Mouse (Mus musculus) CD4-positive, CD25-positive, alpha-beta regulatory T cell, adult 4 months (primary cell): ENCODE results near the gene Ubtf. TPM values are rescaled to one million over a fixed set of nuclear protein-coding genes. Genes with fewer than 3 reads are reported as not detected.

ENCODE experiments used
- ATAC-seq: one replicate; pipeline ENCODE4 v1.8.0; 2017
- polyA plus RNA-seq, 2 experiments: library from polyadenylated mRNA; unstranded; fragments of 100-300 nt; shearing (Covaris generic); gene quantifications; one replicate each; pipeline ENCODE4 v1.2.1; 2017

Gene Ubtf
- polyA plus RNA-seq, 2 experiments from 2014 or later: 46.1 to 51.1 TPM

DNA sequence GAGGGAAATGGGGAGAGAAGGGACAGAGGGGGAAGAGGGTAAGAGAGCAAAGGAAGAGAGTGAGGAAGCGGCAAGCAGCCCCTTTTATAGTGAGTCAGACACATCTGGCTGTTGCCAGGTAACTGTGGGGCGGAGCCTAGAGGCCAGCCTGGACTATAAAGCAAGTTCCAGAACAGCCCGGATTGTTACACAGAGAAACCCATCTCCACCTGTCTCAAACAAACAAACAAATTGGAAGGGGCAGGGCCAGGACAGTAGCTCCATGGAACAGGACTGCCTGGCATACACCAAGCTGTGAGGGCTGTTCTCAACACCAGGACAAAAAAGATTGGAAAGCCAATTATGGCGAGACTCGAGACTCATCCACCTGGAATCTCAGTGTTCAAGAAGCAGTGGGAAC, 27.4 kb upstream of the Ubtf start:
- ATAC-seq: no peak

DNA sequence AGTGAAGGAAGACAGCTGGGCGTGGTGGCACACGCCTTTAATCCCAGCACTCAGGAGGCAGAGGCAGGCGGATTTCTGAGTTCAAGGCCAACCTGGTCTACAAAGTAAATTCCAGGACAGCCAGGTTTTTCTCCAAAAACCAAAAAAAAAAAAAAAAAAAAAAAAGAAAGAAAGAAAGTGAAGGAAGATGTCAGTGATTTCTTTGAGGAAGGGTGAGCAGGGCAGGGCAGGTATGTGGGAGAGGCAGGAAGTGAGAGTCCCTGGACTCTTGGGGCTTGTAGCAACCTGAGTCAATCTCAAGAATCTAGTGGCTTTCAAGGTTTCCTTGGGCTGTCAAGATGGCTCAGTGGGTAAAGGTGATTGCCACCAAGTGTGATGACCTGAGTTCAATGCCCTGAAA, 24.9 kb upstream of the Ubtf start:
- ATAC-seq: no peak

DNA sequence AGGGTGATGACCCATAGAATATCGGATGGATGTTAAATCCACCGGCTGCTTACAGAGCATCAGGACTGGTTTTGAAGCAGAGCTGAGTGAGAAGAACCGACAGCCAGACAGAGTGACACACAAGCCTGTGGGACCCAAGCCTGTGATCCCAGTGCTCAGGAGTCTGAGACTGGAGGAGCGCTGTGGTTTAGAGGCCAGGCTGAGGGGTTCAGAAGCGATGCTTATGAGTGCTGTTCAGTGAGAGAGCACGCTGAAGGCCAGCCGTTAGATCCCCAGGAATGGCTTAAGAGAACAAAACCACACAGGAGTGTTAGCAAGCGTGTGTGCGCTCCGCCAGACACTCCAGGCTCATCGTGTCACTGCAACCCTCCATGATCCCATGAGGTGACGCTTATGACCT, 23.2 kb upstream of the Ubtf start:
- ATAC-seq: no peak

DNA sequence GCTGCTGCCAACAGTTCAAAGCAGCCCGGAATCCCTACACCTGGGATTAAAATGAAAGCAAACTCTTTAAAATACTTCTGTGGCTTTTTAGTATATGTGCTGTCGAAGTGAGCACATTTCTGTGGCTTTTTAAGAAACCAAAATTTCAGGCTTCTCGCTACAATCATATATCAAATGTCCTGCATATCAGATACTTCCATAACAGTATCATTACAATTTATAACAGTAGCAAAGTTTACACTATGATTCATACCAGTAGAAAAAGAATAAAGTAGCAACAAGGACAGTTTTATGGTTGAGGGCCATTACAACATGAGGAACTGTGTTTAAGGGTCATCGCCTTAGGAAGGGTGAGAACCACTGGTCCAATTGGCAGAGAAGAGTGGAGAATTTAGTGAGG, 21.6 kb upstream of the Ubtf start:
- no peak for ATAC-seq

DNA sequence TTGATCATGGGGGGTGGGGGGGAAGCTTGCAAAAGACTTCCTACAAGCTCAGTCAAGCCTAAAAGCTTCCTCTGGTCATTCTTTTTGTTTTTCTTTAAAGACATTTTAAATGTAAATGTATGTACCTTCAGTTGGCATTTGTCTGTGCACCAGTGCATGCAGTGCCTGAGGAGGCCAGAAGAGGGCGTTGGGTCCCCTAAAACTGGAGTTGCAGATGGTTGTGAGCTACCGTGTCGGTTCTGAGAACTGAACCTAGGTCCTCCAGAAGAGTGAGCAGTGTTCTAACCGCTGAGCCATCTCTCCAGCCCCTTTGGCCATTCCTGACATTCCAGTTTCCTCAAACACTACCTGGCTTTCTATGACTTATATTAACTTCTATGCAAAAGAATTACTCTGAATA, 20.1 kb upstream of the Ubtf start:
- ATAC-seq: no peak

DNA sequence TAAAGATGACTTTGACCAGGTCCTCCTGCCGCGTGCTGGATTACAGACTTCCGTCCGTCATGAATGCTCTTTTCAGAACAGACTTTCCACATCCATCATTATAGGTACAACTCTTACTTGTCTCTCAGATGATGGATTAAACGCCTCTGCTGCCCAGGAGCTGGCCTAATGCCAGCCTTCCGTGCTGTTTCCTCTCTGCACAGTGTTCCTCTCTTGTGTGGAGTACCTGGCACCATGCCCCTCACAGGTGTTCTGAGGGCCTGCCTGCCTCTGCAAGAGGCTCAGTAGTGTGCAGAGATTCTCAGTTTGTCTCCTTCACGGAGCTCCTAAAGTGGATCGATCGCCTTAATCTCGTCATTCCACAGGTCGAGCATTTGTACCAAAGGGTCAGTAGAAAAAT, 19.7 kb upstream of the Ubtf start:
- no peak for ATAC-seq

DNA sequence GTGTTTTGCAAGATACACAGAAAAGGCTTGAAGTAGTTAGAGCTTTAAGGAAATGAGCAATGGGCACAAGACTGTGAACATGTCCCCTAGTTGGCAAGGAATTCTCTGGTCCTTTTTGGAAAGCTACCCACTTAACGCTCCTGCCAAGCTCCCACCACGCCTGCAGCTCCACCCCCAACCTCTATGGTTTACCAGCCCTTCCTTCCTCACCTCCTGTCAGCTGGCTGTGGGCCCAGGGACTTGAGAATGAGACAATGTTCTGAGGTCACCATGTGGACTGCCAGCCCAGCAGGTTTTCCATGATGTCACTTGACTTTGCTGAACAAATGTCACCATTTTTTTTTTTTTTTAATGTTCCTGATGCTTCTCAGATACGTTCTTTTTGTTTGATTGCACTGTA, 19.0 kb upstream of the Ubtf start:
- ATAC-seq: no peak

DNA sequence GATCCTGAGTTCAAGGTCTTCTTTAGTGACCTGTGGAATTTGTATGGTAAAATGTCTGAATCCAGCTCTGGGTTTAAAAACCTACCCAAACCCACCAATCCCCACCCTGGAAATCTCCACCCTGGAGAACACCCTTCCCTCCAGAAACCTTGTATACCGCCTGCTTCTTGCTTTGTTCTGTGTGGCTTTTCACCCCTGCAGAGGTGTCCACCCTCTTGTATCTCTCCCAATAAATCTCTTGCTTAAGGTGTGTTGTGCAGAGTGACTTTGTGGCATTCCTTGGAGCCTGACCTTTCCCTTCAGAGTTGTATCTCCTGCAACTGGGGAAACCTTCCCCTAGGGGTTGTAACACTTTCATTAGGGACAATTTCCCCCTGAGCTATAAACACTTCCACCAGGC, 18.4 kb upstream of the Ubtf start:
- no peak for ATAC-seq

DNA sequence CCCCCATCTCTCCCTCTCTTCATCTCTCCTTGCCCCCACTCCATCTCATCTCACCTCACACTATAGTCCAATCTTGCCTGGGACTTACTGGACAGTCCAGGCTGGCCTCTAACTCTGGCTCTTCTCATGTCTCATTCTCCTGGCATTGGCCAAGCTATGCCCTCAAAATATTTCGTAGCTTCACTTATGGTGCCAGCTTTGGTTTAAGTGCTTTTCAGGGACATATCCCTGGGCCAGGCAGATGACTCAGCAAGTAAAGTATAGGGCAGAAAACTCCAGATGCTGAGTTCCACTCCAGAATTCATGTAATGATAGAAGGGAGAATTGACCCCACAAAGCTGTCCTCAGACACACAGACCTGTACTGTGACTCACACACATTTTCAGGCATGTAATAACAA, 16.6 kb upstream of the Ubtf start:
- ATAC-seq: no peak

DNA sequence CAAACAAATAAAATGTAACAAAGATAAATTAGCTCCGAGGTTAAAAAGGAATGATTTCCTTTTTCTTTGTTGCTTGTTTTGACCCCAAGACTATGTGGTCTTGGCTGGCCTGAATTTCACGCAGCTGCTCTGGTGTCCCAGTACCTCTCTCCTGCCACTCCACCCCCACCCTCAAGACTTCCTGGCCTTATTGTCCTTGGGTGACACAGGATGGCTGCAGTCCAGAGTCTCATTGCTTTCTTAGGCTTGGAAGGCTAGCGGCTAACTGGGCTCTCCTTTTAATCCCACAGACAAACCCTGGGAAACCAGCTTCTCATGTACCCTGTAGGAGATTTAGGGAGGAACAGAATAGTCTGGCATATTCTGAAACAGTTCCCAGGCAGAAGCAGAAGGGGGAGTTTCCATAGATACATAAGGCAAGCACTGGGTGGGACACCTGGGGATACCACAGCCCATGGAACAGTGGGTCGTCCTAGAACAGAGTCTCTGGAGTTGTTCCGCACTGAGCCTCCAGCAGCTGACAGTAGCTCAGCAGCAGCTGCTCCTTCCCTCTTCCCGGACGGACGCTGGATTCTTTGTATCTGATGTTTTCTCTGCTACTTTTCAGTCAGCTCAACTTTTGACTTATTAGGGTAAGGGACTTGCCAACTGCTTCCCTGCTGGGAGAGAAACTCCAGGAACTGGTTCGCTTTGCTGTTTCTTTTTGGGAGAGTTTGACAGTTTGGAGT, 15.6 kb upstream of the Ubtf start:
- ATAC-seq: no peak

DNA sequence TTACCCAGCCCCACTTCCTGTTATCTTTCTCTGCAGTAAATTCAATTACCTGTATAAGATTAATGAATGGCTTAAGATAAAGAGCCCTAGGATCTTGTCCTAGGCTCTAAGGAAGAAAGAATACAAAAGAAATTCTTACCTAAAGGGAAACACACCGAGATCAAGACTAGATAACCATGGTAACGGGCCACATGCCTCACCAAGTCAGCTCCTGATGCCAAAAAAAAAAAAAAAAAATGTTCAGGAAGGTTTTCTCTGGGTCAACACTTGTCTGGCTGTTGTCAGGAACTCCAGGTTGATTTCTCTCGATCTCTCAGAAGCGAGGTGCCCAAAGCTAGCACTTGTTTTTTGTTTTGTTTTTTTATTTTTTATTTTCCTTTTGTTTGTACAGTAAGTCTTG, 14.5 kb upstream of the Ubtf start:
- no peak for ATAC-seq

DNA sequence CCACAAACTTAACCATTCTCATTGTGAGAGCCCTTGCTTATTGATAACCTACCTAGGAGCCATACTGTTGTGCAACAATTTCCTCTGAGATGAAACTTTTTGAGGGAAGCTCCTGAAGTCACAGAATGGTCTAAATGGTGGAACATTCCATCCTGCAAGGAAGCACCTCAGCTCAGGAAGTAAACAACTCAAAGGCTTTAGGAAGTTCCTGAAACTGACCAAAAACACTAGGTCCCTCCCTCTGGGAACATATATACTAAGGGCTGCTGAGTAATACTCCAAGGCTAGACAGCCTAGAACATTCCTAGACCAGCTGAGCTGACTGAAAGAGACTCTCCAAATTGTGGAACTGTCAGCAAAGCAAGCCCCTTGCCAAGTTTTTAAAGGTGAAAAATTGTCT, 13.5 kb upstream of the Ubtf start:
- no peak for ATAC-seq

DNA sequence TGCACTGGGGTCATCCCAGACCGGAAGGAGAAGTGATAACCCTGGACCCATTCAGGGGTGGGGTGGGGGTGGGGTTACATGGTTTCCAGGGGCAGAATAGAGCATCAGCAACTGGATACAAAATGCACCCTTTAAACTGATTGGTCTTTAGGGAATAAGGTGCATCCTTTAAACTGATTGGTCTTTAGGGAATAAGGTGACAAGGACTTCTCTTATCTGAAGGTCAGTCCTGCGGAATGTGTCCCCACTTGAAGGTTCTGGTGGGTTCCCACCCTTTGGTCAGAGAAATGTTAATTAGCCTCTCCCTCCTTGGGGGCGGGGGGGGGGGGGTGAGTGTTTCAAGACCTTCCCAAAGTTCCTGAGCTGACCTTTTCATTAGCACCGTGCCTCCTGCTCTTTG, 12.3 kb upstream of the Ubtf start:
- ATAC-seq: no peak

DNA sequence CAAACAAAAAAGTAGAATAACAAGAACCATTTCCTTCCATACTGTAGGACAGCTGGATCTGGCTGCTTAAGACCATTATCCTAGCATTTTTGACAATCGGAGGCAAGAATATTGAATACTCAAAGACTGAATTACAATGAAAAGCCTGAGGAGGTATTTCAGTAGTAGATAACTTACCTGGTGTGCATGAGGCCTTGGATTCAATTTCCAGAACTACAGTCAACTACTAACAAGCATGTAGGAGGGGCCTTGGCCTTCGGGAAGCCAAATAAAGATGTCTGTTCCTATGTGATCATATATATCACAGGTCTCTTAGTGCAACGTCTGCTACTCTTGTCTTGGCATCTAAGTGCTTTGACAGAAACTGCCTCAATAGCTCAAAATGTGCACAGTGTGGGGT, 10.5 kb upstream of the Ubtf start:
- ATAC-seq: no peak

DNA sequence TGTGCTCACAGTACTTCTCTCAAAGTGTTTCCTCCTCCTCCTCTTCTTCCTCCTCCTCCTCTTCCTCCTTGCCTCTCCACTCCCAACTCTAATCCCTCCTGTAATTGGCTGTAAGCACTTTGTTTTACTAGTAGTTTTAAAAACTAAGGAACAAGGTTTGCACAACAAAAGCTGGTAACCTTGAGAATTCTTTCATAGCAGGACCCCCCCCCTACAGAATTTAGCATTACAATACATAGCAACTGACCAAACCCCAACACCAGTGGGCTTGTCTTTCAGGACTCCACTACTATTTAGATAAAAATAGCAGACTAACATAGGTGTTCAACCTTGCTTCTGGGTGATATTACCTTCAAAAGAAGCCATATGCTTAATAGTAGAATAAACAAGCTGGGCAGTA, 10.0 kb upstream of the Ubtf start:
- no peak for ATAC-seq

DNA sequence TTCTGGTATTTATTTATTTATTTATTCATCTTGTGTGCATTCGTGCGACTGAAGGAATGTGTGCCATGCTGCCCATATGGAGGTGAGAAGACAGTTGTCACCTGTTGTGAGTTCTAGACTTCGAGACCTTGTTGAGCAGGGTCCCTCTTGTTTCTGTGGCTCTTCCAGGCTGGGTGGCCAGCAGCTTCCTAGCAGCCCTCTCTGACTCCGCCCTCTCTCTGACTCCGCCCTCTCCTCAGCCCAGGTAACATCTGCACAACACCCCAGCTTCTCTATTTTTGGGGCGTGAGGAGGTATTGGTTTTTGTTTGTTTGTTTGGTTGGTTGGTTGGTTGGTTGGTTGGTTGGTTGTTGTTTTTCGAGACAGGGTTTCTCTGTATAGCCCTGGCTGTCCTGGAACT, 8.3 kb upstream of the Ubtf start:
- no peak for ATAC-seq

DNA sequence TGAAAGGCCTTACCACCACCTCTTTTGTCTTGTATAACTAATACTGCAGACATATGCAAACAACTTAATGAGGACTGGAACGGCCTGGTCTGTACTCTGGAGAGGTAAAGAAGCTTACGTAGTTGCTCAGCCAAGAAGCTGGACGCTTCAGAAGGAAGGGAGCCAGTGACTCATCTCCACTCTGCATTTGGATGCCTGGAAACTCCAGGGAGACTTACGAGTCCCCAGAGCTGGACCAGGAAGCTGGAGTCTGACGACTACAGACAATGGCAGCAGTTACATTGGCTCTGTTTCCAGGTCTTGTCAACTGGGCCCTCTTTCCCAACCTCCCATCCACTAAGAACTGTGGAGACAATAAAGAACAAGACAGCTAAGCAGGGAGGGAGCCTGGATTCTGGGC, 7.7 kb upstream of the Ubtf start:
- ATAC-seq: no peak

DNA sequence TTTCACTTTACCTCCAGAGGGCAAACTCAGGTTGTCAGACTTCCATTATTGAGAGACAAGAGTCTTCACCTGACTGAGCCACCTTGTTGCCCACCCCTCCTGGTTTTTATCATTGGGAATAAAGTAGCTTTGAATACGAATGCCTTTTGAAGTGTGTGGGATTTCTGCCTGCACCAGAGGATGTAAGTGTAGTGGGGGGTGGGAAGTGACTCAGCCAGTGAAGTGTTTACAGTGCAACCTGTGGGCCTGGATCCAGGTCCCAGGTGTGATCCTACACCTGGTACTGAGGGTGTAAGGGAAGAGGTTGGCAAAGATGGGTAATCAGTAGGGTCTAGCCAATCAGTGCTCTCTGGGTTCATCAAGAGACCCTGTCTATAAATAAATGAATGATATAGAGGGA, 4.0 kb upstream of the Ubtf start:
- no peak for ATAC-seq

DNA sequence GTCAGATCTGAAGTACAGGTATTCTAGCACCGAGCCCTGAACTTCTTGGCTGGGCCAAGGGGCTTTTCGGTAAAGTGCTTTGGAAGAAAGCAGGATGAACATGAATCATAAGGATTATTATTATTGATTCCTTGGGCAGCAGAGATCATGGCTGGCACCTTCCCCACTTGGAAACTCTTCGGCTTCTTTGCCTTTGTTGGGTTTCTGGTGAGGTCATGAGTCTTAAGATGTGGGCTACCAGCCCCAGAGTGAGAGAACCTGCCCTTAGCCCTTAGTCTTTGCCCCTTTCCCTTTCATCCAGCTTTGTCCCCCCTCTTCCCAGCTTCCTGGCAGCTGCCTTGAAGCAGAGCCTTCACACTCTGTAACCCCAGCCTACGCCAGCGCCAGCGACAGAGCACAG, 2.4 kb upstream of the Ubtf start:
- ATAC-seq: no peak

DNA sequence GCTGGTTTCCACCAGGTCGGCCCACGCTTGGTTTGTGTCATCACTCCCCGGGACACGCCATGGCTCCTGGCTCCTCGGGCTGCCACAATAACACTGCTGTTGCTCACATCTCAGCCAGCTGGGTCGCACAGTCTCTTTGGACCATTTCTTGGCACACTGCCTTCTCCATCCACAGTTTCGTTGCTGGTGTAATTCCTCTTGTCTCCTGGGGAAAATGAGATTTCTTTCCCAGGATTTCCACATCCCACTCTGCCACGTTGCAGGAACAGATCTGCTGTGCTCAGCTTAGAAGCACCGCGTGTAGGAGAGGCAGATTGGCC, 1.1 kb upstream of the Ubtf start:
- ATAC-seq: no peak

DNA sequence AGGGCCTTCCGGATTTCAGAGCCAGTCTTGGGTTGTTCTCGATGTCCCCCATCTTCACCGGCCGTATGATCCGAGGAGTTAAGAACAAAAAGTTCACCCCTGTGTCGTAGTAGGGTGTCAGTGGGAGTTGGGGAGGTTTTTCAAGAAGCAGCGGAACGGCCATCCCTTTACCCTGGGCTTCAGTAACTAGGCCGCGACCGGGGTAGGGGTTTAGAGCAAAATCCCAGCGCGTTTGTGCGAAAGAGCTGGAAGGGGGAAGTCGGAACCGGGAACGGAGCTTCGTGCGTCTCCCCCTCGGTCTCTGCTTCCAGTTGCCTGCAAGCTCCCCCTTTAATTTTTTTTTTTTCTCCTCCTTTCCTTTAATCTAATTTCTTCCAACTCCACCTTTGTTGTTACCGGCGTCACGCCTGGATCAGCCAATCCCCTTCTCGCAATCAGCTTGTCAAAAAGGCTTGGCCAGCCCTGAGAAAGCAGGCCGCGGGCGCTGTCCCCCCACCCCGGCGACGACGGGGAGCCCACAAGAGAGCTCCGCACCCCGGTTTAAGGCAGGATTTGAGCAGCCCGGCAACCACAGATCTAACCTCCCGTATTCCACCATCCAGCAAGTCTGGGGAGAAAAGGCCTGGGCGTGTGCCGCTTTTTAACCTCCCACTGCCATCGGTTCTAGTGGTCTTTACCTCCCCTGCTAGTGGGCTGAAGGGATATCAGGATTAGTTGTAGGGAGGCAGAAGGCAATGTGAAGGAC, 571 bp upstream of the Ubtf start:
- peak; percentile 34 for ATAC-seq

DNA sequence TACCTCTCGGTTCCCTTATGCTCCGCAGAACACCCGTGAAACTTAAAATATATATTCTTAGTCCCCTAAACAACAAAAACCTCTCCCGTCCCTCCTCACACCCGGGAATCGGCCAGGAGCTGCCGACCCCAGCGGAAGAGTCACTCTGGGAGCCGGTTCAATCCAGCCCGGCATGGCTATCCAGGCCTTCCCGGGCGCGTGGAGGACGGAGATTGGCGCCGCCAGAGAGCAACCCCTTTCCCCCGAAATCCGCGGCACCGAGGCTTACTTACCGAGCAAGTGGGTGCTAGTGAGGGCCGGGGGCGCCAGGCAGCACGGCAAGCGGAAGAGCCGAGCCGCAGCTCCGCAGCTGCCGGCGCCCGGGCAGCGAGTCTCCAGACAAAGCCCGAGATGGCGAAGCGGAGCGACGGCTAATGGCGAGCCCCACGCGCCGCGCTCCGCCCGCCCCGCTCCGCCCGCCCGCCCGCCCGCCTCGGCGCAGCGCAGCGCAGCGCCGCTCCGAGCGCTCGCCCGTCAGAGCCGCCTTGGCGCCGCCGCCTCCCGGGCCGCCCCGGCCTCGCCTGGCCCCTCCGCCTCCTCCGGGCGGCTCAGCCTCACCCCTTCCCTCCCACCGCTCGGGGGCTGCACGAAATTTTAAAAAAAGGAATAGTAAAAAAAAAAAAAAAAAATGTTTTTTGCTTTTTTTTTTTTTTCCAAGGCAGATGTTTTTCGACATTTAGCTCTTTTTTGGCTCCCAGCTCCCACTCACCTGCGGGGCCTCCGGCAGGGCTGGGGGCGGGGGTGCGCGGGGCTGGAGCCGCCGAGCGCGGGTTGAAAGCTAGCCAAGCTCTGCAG, 749 bp downstream of the Ubtf start:
- peak; percentile 8 for ATAC-seq

DNA sequence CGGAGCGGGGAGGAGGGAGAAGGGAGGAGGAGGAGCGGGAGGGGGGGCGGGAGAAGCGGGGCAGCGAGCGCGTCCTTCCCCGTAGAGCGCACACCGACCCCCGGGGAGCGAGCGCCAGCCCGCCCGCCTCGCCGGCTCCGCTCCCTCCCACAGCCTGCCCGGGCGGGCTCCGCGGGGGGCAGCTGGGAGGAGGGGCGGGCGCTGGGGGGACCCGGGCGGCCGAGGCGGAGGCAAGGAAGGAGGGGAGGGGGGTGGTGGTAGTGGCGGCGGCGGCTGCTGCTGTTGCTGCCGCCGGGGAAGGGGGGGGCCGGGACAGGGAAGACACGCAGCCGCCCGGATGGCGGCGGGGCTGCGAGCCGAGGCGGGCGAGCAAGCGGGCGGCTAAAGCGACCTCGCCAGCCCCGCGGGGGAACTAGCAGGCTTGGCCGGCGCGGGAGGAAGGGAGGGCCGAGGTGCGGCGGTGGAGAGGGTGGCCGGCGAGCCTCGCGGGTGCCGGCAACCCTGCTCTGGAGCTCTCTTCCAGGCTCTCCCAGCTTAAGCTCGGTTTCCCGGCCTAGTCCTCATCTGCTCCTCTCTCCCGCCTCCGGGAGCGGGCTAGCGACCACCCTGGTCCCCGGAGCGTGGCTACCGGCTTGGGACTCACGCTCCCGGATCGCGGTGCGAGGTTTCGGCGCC, 1.5 kb downstream of the Ubtf start:
- ATAC-seq: peak; percentile 4
